Mouse (Mus musculus) right cerebral cortex, postnatal 4 days (tissue): Measurements from ENCODE around the gene Rgl1.
"Not testable (repeated sequence)": the region's sequence is repeated elsewhere in the genome, so short reads cannot be mapped to it uniquely, and the experiment has no call there.

ENCODE experiments used
- DNase-seq: peaks from one replicate; pipeline ENCODE4 v3.0.0-alpha.2; 2022

The Rgl1 gene

DNA sequence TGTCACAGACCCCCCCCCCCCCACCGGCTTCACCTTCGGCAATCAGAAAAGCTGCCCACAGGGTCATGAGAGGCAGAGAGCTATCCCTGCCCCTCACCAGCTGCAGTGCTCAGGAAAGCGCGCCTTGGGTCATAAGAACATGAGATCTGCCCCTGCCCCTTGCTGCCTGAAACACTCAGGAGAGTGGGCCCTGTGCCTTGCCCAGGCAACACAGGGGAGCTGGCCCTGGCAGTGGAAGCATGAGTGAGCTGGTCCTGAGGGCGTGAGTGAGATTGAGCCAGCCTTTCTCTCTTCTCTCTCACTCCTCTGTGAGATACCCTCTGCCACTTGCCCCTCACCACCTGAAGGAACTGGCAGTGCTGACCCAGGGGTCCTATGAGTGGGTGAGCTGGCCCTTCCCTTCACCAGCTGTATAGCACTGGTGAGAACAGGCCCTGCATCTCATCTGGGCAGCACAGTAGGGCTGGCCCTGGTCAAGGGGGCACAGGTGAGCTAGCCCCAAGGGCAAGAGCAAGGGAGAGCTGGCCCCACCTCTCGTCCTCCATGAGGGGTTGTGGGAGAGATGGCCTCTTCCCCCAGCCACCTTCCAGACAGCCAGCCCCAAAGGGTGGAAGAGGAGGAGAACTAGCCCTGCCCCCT lies 115.2 kb downstream of the Rgl1 start:
- no peak for DNase-seq

DNA sequence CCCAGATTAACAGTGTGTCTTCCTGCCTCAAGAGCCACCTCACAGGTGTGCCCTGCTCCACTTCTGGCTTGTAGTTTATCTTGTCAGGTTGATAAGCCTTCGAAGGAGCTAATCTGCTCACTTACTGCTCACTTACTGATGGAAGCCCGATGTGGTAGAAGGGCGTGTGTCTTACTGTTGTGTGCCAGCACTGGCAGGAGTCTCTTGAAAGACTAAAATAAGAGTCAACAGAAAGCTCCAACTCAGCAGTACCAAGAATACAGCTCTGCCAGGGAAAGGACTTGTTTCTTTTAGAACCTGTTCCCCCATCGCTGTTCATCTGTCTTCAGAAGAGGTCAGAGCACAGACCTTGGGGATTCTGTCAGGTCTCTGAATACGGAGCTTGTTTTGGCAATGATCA lies 118.1 kb downstream of the Rgl1 start:
- DNase-seq = no peak

DNA sequence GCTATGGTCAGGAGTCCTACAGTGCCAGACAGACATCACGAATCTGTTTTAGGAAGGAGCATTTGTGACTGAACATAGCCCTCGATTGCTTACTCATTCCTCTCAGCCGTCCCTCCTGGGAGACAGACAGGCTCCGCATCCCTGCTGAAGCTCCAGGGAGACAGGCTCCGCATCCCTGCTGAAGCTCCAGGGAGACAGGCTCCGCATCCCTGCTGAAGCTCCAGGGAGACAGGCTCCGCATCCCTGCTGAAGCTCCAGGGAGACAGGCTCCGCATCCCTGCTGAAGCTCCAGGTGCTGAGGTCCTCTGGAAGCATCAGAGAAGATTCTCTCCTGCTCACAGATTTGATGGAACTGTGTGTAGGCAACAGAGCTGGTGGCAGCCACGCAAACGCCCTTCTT lies 123.9 kb downstream of the Rgl1 start:
- DNase-seq = not testable (repeated sequence)

DNA sequence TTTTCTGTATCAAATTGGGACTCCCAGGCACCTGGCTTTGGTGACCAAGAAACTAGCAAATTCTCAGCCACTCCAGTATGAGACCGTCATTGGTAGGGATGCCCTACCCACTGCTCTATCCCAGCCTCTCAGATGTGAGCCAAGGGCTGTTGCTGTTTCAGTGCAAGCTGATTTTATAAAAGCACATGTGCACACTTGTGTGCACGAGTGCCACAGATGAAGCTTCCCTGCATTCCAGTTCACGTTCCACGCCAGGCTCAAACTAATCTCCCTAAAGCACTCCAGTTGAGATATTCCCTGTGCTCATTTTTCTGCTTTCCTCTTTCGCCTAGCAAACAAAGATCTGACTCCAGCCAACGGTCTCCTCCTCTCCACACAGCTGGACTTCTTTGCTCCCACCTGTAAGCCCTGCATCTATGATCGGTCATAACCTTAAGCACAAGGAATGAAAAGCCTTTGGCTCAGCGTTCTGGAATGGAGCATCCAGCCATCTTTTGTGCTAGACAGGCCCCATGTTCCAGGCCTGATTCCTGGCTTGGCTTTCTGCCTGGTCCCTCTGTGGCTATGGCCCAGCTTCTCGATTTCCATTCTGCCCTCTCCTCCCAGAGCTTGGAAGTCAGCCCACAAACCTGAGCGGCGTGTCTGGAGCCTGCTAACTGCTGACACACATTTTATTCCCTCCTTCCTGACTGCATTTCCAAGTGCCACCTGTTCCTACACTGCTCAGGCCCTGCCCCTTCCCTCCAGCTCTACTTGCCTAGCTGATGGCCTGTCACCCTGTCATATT lies 125.8 kb downstream of the Rgl1 start:
- peak; percentile 76 for DNase-seq

DNA sequence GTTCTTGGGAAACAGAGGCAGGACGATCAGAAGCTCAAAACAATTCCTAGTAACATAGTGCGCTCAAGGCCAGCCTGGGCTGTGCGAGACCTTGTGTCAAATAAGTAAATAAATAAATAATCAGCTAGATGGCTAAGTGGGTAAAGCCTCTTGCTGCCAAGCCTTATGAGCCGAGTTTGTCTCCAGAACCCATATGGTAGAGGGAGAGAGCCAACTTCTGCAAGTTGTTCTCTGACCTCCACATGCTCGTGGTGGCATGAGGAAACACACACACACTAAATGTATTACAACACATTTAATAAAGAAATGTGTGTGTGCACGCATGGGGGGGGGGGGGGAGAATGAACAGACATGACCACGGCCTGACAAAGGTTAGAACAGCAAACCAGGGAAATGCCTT lies 126.8 kb downstream of the Rgl1 start:
- no peak for DNase-seq

DNA sequence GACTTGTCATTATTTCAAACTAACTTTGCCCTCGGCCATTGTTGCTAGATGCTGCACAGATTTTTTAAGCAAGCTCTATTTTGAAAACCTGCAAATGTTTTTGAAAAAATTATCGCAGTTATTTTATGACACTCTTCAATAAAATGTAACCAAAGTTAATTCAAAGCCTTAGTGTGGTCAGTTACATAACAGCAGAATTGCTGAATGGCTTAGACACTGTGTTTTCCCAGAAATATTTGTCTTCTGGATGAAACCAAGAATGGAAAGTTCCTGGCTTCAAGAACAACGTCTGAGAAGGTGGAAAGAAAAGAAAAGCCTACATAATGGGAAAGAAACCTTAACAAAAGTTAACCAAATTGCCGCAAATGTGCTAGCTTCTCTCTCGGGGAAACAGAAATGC lies 131.5 kb downstream of the Rgl1 start:
- no peak for DNase-seq

DNA sequence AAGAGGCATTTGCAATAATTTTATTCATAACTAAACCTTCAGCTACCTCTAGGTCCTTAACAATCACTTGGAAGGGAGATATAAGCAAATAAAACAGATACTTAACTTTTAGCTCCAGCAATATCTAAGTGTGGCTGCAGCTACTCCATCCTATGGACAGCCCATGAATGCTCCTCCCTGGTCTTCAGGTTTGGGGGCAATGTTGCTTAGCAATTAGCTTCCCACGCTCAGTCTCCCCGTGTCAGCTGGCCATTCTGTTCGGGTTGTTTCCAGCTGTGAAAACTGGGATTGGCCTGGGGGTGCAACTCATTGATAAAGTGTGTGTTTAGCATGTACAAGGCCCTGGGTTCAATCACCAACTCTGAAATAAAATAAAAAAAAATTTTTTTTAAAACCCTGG lies 136.4 kb downstream of the Rgl1 start:
- no peak for DNase-seq

DNA sequence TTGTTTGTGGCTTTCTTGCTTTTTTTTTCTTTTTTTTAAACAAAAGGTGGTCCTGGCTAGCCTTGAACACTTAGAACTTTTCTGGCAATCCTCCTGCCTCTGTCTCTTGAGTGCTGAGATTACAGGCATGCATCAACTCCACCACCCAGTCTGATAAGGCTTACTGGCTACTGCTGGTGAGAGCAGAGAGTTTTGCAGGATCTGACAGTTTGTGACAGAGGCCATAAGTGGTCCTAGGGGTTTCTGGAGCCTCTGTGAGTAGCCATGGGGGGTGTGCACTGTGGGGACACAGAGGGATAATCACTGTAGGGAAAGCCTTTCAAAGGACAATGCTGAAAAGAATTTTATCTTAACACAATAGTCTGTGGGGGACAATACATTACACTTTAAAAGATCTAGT lies 140.5 kb downstream of the Rgl1 start:
- no peak for DNase-seq

DNA sequence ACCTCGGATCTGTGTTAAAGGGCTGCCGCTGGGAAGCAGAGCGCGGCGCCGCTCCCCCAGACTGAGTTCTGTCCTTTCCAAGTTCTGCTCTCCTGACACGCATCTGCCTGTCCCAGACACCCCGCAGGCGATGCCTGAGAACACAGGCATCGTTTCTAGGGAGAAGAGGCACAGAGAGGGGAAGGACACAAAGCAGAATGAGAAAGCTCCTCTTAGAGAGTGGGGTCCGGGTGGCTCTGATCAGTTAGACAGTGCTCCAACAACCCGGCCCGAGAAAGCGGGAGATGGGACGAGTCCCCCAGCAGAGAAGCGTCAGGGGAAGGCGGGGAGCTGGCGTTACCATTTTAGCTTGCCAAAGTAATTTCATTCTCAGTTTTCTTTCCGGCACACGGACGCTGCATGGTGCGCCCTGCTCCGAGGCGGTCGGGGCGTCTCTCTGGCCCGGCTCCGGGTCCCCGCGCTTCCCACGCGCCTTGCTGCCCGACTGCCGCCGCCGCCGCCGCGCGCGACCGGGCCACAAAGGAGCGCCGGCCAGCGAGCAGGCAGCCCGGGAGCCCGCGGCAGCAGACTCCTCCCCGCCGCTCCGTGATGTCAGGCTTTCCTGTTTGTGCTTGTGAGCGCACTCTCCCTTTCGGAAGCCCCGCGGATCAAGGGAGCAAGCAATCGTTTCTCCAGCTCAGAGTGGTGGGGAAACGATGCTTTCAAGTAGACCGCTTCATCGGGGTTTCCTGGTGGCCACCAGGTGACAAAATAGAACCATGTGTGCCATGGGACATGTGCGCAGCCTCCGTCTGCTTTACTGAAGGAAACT lies 141.3 kb downstream of the Rgl1 start:
- DNase-seq = peak; percentile 63

DNA sequence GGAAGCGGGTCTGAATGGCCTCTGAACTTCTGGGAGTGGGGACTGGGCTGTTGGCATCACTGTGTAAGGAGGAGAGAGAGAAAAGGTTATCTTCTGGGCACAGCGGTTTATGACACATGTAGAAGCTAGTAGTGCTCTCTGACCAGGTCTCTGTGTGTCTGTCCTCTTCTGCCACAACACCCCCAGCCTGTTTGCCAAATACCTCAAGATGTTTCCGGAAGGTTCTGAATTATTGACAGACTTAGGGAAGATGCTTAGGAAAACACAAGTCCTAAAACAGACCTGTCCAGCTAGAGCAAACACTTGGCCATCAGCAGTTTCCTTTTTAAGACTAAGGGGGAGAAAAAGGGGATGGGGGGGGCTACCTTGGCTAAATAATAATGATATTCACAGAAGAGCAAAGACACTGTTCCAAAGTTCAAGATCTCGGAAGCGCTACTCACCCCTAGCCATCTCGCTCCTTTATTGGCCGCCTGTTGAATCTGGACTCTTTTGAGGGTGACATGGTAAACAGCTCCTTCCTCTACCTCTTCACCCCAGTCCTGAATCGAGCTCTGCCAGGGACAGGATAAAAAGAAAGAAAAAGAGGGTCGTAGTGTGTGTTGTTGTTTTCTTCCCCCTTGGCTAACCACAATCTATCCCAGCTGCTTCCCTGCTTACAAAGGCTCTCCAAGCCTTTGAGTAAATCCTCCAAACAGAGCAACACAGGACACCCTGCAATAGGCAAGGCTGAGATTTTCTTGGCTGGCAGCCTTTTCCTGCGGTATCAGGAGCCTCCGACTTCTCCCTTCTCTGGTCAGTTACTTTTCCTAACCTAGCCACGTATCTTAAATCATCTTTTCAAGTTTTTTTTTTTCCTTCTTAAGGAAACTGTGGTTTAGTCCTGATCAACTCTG lies 142.5 kb downstream of the Rgl1 start:
- no peak for DNase-seq

DNA sequence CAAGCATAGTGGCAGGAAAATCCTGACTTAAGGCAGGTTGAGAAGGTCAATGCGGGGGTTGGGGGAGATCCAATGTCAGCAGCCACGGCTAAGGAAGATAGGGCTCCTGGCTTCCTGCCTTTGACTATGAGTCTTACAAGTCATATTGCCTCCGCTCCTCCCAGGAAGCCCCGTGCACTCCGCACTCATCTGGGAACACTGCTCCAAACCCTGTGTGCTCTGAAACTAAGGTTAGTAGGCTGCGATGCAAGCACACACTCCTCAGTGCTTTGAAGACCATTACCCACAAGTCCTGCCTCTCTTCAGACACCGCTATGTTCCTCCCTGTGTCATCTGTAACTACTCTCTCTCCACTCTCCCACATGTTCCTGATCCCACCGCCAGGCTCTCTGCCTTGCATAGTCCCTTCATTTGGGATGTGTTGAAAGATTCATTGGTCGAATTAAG lies 143.4 kb downstream of the Rgl1 start:
- no peak for DNase-seq

DNA sequence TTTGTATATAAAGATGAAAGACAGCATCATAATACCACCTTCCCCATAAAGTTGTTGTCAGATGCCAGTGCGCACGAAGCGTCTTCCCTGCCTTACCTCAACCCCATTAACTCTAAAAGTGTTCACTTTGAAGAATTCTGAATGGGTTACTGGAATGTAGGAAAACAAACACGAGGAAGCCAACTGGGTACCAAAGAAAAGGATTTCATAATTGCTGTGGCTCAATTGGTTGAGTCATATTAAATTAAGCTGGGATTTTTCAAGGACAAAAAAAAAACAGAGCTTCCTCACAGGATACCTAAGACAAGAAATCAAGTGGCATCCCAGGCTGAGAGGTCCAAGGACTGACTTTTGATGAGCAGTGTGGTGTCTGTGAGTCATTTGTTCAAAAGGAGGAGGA lies 144.5 kb downstream of the Rgl1 start:
- no peak for DNase-seq

DNA sequence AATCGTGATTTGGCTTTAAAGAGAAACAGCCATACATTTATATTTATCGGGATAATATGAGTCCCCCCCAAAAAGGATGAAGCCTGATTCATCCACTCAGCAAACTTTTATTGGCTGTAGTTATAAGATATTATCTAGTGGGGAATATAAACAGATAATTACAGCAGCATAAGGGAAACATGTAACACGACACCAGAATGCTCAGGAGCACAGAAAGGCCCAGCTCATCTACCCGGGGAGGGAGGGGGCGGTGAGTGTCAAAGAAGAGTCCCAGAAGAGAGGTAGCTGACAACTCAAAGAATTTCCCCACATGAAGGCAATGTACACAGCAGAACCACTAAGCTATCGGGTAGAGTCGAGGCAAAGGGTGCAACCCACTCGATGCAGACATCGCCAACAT lies 146.8 kb downstream of the Rgl1 start:
- no peak for DNase-seq

DNA sequence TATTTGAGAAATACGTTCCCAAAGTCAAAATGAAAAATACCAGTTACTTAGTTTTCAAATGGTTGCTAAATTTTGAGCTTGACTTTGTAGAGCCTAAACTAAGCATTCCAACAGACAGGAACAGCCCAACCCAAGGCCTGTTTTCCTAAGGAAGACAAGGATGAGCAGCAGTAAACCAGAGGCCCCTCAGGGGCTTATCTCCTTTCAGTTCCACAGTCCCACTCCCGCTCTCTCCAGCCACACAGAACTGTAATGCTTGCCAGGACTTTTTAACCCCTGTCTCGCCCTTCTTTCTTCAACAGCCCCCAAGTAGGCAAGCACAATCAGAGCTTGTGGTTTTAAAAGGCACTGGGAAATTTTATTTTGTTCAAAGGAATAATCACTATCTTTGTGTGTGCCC lies 147.3 kb downstream of the Rgl1 start:
- no peak for DNase-seq

DNA sequence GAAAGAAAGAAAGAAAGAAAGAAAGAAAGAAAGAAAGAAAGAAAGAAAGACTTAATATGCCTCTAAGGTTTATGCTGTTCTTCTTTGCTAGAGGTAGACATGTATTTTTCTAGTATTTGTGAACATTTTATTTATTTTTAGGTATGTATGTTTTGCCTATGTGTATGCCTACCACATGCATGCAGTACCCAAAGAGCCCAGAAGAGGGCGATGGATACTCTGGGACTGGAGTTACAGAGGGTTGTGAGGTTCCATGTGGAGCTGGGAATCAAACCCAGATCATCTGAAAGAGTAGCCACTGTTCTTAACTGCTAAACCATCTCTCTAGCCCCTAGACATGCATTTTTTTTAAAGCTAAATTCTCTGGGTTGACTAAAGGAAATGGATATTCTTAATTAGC lies 147.8 kb downstream of the Rgl1 start:
- DNase-seq = no peak

DNA sequence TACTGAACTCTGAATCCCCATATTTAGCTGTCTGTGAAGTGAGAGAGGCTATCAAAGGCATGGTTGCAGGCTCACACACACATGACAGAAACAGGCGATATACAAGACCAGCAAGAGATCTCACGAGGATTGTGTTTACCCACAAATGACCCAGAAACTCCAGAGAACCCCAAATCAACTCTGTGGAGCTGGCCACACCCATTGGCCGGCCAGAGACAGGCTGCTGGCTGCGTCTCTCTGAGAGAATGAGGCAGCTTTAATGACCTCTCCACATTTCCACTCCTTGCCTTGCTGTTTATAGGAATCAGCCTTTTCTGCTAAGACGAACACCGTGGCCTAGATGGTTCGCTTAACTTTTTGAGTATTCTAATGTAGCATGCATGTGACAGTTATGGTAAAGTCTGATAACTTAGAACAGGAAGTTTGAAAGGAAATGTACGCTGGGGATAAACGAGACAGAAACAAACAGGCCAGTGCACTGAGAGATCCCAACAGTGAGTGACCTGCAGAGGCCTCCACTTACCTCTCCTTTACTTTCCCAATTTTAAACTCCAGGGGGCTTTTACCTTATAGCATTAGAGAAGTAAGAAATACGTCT lies 148.3 kb downstream of the Rgl1 start:
- DNase-seq = no peak

DNA sequence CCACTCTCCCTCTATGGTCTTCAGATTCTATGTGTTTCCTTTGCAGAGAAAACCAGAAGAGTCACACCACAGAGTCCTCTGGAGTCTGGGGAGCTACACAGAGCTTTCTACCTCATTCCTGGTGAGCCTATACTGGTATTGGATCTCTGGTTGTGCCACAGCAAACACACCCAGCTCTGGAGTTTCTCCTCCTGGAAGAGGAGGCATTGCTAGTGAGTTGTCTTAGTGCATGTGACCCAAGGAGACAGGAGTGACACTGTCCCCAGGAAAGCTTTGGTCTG lies 149.4 kb downstream of the Rgl1 start:
- DNase-seq = no peak

DNA sequence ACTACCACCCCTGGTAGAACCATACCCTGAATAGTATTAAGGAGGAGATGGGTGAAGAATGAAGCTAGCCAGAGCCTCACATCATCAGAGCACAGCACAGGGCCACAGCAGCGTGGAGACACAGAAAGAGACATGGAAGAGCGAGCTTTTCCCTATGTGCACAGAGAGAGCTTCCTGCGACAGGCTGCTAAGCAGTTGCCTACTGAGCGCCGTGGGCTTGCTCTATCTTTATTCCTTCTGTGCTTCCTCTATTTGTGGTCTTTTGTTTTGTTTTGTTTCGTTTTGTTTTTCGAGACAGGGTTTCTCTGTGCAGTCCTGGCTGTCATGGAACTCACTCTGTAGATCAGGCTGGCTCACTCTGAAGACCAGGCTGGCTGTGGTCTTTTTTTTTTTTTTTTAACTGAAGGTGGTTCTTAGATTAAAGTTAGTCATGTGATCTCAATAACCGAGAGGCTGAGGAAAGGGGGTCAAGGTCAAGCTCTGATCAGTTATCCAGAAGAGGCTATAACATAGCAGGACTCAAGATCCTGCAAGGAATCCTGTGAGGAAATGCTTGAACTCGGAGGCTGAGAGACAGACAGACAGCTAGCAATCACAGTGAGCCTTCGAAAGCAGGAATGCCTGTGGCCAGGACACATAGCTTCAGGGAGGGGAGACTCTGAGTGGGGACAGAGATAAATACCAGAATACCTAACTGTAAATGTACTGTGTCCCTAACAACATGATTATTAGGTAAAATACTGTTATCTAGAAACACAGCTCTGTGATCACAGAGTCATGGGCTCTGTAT lies 150.0 kb downstream of the Rgl1 start:
- no peak for DNase-seq

DNA sequence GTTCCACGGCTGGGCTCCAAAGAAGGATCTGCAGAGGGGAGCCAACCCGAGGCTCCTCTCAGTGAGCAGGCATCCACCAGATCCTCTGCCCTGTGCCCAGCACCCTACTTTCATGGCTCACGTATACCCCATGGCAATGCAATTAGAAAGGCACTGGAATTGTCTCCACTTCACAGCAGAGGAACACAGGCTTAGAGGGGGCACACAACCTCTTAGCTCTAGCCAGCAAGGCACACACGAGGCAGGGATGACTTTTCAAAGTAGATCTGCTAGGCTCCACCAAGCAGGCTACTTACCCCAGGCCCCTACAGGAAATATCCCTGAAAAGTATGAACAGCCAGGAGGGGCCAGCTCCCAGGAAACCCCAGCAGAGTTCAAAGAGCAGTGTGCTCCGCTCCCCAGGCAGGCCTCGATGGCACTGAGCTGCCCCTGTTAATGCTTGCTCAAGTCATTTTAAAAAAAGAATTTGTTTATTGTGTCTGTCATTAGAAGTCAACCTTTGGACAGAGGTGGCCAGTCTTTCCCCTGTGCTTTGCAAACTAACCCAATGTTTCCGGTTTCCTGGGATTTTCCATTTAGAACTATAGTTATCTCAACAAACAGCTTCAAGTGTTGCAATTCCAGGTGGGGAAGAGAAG lies 151.3 kb downstream of the Rgl1 start:
- DNase-seq = no peak

DNA sequence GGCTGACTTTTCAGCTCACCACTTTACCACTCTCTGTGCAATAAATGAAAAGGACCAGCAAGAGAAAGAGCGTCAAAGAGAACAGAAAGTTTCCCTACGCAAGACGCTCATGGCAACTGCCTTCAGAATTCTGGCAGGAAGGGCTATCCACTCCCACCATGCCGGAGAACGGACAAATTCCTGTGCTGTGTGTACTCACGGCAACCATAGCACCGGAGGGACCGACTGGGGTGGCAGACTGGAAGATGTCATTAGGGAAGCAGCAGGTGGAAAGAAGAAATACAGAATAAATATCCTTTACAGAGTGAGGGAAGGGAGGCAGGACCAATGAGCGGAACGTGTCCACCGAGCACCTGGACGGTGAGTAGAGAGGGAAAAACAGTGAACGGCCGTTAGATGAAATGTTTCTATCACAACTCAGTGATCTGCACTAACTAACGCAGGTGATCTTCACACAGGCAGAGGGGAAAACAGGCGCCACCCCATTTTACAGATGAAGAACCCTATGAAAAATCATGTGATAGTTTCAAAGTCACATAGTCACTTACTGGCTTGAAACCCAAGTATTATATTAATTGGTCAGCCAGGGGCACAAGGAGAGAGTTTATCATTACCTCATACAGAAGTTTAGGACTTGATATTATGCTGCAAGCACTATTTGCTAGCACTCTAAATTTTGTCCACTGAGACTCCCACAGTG lies 152.8 kb downstream of the Rgl1 start:
- no peak for DNase-seq
